Mouse (Mus musculus): Measurements from ENCODE around the gene Hhat. TPM values are rescaled to one million over a fixed set of nuclear protein-coding genes. Genes with fewer than 3 reads are reported as not detected.

Hhat gene
- total RNA-seq, 1 experiment: 2.8 TPM

- Histone ChIP-seq H3K4me1 (ENCODE audit: control insufficient read depth in 2 of 2, insufficient read depth in 2 of 2, low read length in 2 of 2, poor library complexity in 1 of 2) (no peaks in the 10 kb centered on the region), H3K9ac (ENCODE audit: insufficient read depth, low read depth, low read length, poor library complexity, severe bottlenecking) (no peak overlapping the region), H3K27ac (ENCODE audit: insufficient read depth, low read depth, low read length, poor library complexity, severe bottlenecking) (no peak overlapping the region), H3K9me3 (ENCODE audit: control insufficient read depth, insufficient read depth, low read depth, low read length) (no peaks in the 10 kb centered on the region), H3K36me3 (ENCODE audit: control insufficient read depth, insufficient read depth, low read length, poor library complexity, severe bottlenecking) (no peaks in the 10 kb centered on the region), H3K4me3 (ENCODE audit: insufficient read depth in 1 of 2, low read depth in 1 of 2, low read length in 2 of 2, poor library complexity in 1 of 2, severe bottlenecking in 1 of 2) (no peak overlapping the region)
- TF ChIP-seq HCFC1 (IDR thresholded peaks at IDR 0.05; ENCODE audit: borderline replicate concordance, insufficient read depth, low read length) (no peak), MAFK (IDR thresholded peaks at IDR 0.05; ENCODE audit: insufficient read depth, low read depth, low read length) (no peak)
- no peak for DNase-seq (ENCODE audit: low read depth, low spot score)
- in situ Hi-C loops (cut with MboI; ENCODE audit: low sequenced_read_pairs in 2 of 2, unreplicated experiment in 2 of 2): no loop called here
Measured at GRCm38 (mm10) chr1:192661612-192662011, 109.4 kb downstream of the Hhat start.

- no peaks in the 10 kb centered on the region for H3K9me3 ChIP-seq (ENCODE audit: control insufficient read depth, insufficient read depth, low read depth, low read length)
- no peak for DNase-seq (ENCODE audit: low read depth, low spot score)
- H3K4me1 ChIP-seq (ENCODE audit: control insufficient read depth in 2 of 2, insufficient read depth in 2 of 2, low read length in 2 of 2, poor library complexity in 1 of 2): no peaks in the 10 kb centered on the region
- H3K27ac ChIP-seq (ENCODE audit: insufficient read depth, low read depth, low read length, poor library complexity, severe bottlenecking): no peak overlapping the region
- in situ Hi-C loops (cut with MboI; ENCODE audit: low sequenced_read_pairs in 2 of 2, unreplicated experiment in 2 of 2): no loop called here
- no peak overlapping the region for H3K4me3 ChIP-seq (ENCODE audit: insufficient read depth in 1 of 2, low read depth in 1 of 2, low read length in 2 of 2, poor library complexity in 1 of 2, severe bottlenecking in 1 of 2)
- no peak overlapping the region for H3K9ac ChIP-seq (ENCODE audit: insufficient read depth, low read depth, low read length, poor library complexity, severe bottlenecking)
- TF ChIP-seq MAFK (IDR thresholded peaks at IDR 0.05; ENCODE audit: insufficient read depth, low read depth, low read length) (no peak), HCFC1 (IDR thresholded peaks at IDR 0.05; ENCODE audit: borderline replicate concordance, insufficient read depth, low read length) (no peak), CHD2 (IDR thresholded peaks at IDR 0.05; ENCODE audit: low read depth, low read length) (no peak), ZNF384 (IDR thresholded peaks at IDR 0.05; ENCODE audit: low read depth, low read length) (no peak), ZC3H11A (IDR thresholded peaks at IDR 0.05; ENCODE audit: borderline replicate concordance, low read depth, low read length) (no peak)
- no peaks in the 10 kb centered on the region for H3K36me3 ChIP-seq (ENCODE audit: control insufficient read depth, insufficient read depth, low read length, poor library complexity, severe bottlenecking)
Measured at GRCm38 (mm10) chr1:192657417-192657816, 113.6 kb downstream of the Hhat start.

- no peaks in the 10 kb centered on the region for H3K9me3 ChIP-seq (ENCODE audit: control insufficient read depth, insufficient read depth, low read depth, low read length)
- H3K27ac ChIP-seq (ENCODE audit: insufficient read depth, low read depth, low read length, poor library complexity, severe bottlenecking): no peak overlapping the region
- no peak for TF ChIP-seq ZC3H11A (IDR thresholded peaks at IDR 0.05; ENCODE audit: borderline replicate concordance, low read depth, low read length)
- TF ChIP-seq HCFC1 (IDR thresholded peaks at IDR 0.05; ENCODE audit: borderline replicate concordance, insufficient read depth, low read length): no peak
- no peak for TF ChIP-seq MAFK (IDR thresholded peaks at IDR 0.05; ENCODE audit: insufficient read depth, low read depth, low read length)
- no peak for TF ChIP-seq ZNF384 (IDR thresholded peaks at IDR 0.05; ENCODE audit: low read depth, low read length)
- no peak for TF ChIP-seq CHD2 (IDR thresholded peaks at IDR 0.05; ENCODE audit: low read depth, low read length)
- no peak overlapping the region for H3K9ac ChIP-seq (ENCODE audit: insufficient read depth, low read depth, low read length, poor library complexity, severe bottlenecking)
- in situ Hi-C loops (cut with MboI; ENCODE audit: low sequenced_read_pairs in 2 of 2, unreplicated experiment in 2 of 2): no loop called here
- H3K4me1 ChIP-seq (ENCODE audit: control insufficient read depth in 2 of 2, insufficient read depth in 2 of 2, low read length in 2 of 2, poor library complexity in 1 of 2): no peaks in the 10 kb centered on the region
- no peak overlapping the region for H3K4me3 ChIP-seq (ENCODE audit: insufficient read depth in 1 of 2, low read depth in 1 of 2, low read length in 2 of 2, poor library complexity in 1 of 2, severe bottlenecking in 1 of 2)
- no peak for DNase-seq (ENCODE audit: low read depth, low spot score)
- no peaks in the 10 kb centered on the region for H3K36me3 ChIP-seq (ENCODE audit: control insufficient read depth, insufficient read depth, low read length, poor library complexity, severe bottlenecking)
Measured at GRCm38 (mm10) chr1:192651981-192652605, 118.9 kb downstream of the Hhat start.

DNA sequence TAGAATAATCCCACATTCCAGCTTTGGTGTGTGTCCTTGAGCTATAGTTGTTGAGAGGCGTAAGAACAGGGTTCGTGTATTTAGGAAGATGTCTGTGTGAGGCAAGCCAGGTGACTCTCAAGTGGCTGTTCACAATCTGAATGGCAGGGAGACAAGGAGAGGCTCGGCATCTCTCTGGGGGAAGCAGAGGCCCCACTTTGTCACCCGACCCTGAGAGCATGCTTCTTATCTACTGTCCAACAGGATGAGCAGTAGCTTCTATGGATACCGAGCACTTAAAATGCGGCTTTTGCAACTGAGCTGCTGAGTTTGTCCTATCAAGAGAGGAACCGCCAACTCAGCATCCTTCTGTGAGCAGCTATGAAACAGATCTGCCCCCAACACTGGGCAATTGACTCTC lies 120.4 kb downstream of the Hhat start:
- no peaks in the 10 kb centered on the region for H3K36me3 ChIP-seq (ENCODE audit: control insufficient read depth, insufficient read depth, low read length, poor library complexity, severe bottlenecking)
- H3K9me3 ChIP-seq (ENCODE audit: control insufficient read depth, insufficient read depth, low read depth, low read length): no peaks in the 10 kb centered on the region
- no peak for DNase-seq (ENCODE audit: low read depth, low spot score)
- no peak overlapping the region for H3K9ac ChIP-seq (ENCODE audit: insufficient read depth, low read depth, low read length, poor library complexity, severe bottlenecking)
- in situ Hi-C loops (cut with MboI; ENCODE audit: low sequenced_read_pairs in 2 of 2, unreplicated experiment in 2 of 2): no loop called here
- H3K4me1 ChIP-seq (ENCODE audit: control insufficient read depth in 2 of 2, insufficient read depth in 2 of 2, low read length in 2 of 2, poor library complexity in 1 of 2): no peaks in the 10 kb centered on the region
- no peak overlapping the region for H3K27ac ChIP-seq (ENCODE audit: insufficient read depth, low read depth, low read length, poor library complexity, severe bottlenecking)
- TF ChIP-seq ZNF384 (IDR thresholded peaks at IDR 0.05; ENCODE audit: low read depth, low read length): no peak
- TF ChIP-seq ZC3H11A (IDR thresholded peaks at IDR 0.05; ENCODE audit: borderline replicate concordance, low read depth, low read length): no peak
- no peak overlapping the region for H3K4me3 ChIP-seq (ENCODE audit: insufficient read depth in 1 of 2, low read depth in 1 of 2, low read length in 2 of 2, poor library complexity in 1 of 2, severe bottlenecking in 1 of 2)

DNA sequence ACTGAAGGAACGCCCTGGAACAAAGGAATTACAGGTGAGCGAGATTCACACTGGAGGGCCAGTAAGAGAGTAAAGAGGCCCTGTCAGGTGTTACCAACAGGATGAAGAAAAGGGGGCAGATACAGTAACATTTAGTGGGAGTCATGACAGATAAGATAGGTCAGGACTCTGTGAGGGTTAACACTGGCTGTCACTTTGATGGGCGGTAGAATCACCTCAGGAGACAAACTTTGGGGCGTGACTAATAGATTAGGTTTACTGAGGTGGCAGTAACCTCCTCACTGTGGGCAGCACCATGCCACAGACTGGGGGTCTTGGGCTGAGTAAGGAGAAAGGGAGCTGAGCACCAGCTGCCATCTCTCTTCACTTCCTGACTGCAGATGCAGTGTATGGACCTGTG lies 121.0 kb downstream of the Hhat start:
- no peaks in the 10 kb centered on the region for H3K4me1 ChIP-seq (ENCODE audit: control insufficient read depth in 2 of 2, insufficient read depth in 2 of 2, low read length in 2 of 2, poor library complexity in 1 of 2)
- no peaks in the 10 kb centered on the region for H3K9me3 ChIP-seq (ENCODE audit: control insufficient read depth, insufficient read depth, low read depth, low read length)
- no peak overlapping the region for H3K9ac ChIP-seq (ENCODE audit: insufficient read depth, low read depth, low read length, poor library complexity, severe bottlenecking)
- no peak for DNase-seq (ENCODE audit: low read depth, low spot score)
- TF ChIP-seq ZC3H11A (IDR thresholded peaks at IDR 0.05; ENCODE audit: borderline replicate concordance, low read depth, low read length): no peak
- no peak for TF ChIP-seq HCFC1 (IDR thresholded peaks at IDR 0.05; ENCODE audit: borderline replicate concordance, insufficient read depth, low read length)
- TF ChIP-seq ZNF384 (IDR thresholded peaks at IDR 0.05; ENCODE audit: low read depth, low read length): no peak
- no peak for TF ChIP-seq CHD2 (IDR thresholded peaks at IDR 0.05; ENCODE audit: low read depth, low read length)
- no peak for TF ChIP-seq MAFK (IDR thresholded peaks at IDR 0.05; ENCODE audit: insufficient read depth, low read depth, low read length)
- in situ Hi-C loops (cut with MboI; ENCODE audit: low sequenced_read_pairs in 2 of 2, unreplicated experiment in 2 of 2): no loop called here
- H3K36me3 ChIP-seq (ENCODE audit: control insufficient read depth, insufficient read depth, low read length, poor library complexity, severe bottlenecking): no peaks in the 10 kb centered on the region
- no peak overlapping the region for H3K27ac ChIP-seq (ENCODE audit: insufficient read depth, low read depth, low read length, poor library complexity, severe bottlenecking)
- no peak overlapping the region for H3K4me3 ChIP-seq (ENCODE audit: insufficient read depth in 1 of 2, low read depth in 1 of 2, low read length in 2 of 2, poor library complexity in 1 of 2, severe bottlenecking in 1 of 2)
